Mouse (Mus musculus) kidney, adult 2 months (tissue): ENCODE data around the gene Tspan18.

Experiments
- CTCF ChIP-seq: fragments of 200-500 bp; conservative IDR thresholded peaks from 2 replicates; pipeline ENCODE4 v1.5.1; 2011; ENCODE audit warnings: low read depth, mild to moderate bottlenecking, control low read depth, low read length, moderate library complexity, mixed read lengths; ENCODE audit not compliant: insufficient read depth, insufficient read length
- POLR2A ChIP-seq: fragments of 200-500 bp; IDR thresholded peaks from one replicate; pipeline ENCODE4 v1.6.1; 2011; ENCODE audit warnings: low read depth, low read length, control low read depth

- TF ChIP-seq CTCF (no peak), POLR2A (no peak)
Observed at GRCm38 (mm10) chr2:93289161-93289560, 45.1 kb downstream of the Tspan18 start.
